Mouse (Mus musculus): ENCODE results near the gene Tmod1. TPM values are rescaled to one million over a fixed set of nuclear protein-coding genes. Genes with fewer than 3 reads are reported as not detected.
A peak's percentile ranks its signal among the peaks of the same experiment; 100 is the strongest.

The Tmod1 gene
- polyA plus RNA-seq, 1 experiment from 2014 or later, result 1.9 TPM

- Histone ChIP-seq H3K27ac (replicated peaks) (no peak overlapping the region), H3K4me3 (no peak overlapping the region), H3K36me3 (no peaks in the 10 kb centered on the region), H3K27me3 (no peaks in the 10 kb centered on the region), H3K9me3 (no peaks in the 10 kb centered on the region), H3K9ac (no peak overlapping the region), H3K4me1 (replicated peaks) (no peaks in the 10 kb centered on the region), H3K4me2 (no peak overlapping the region)
- WGBS, result 73% methylated on average over 12 of the region's 12 CpGs
- no peak for ATAC-seq (ENCODE audit: low FRiP score, low read depth)
These were observed 22.7 kb downstream of the Tmod1 start for GRCm38 (mm10) chr4:46061259-46061962.

- WGBS, result 86% methylated on average over 4 of the region's 4 CpGs
These were observed 25.1 kb downstream of the Tmod1 start for GRCm38 (mm10) chr4:46063841-46064240.

GRCm38 (mm10) chr4:46064263-46064662, 25.5 kb downstream of the Tmod1 start:
- Histone ChIP-seq H3K4me2 (no peak overlapping the region), H3K9ac (no peak overlapping the region), H3K4me1 (replicated peaks) (no peaks in the 10 kb centered on the region), H3K27me3 (no peaks in the 10 kb centered on the region), H3K9me3 (no peaks in the 10 kb centered on the region), H3K4me3 (no peak overlapping the region), H3K36me3 (no peaks in the 10 kb centered on the region), H3K27ac (replicated peaks) (no peak overlapping the region)
- ATAC-seq (ENCODE audit: low FRiP score, low read depth), result no peak
- WGBS, result 60% methylated on average over 8 of the region's 8 CpGs

More at GRCm38 (mm10) chr4:46063841-46064240, 25.1 kb downstream of the Tmod1 start:
- no peaks in the 10 kb centered on the region for H3K36me3 ChIP-seq
- H3K4me3 ChIP-seq, result no peak overlapping the region
- H3K4me2 ChIP-seq, result no peak overlapping the region
- no peak overlapping the region for H3K27ac ChIP-seq (replicated peaks)
- H3K9me3 ChIP-seq, result no peaks in the 10 kb centered on the region
- H3K9ac ChIP-seq, result no peak overlapping the region
- H3K27me3 ChIP-seq, result no peaks in the 10 kb centered on the region
- no peak for ATAC-seq (ENCODE audit: low FRiP score, low read depth)
- no peaks in the 10 kb centered on the region for H3K4me1 ChIP-seq (replicated peaks)

- no peaks in the 10 kb centered on the region for H3K4me1 ChIP-seq (replicated peaks)
- no peak overlapping the region for H3K4me3 ChIP-seq
- H3K36me3 ChIP-seq, result no peaks in the 10 kb centered on the region
- 82% methylated on average over 3 of the region's 3 CpGs for WGBS
- no peak overlapping the region for H3K9ac ChIP-seq
- ATAC-seq (ENCODE audit: low FRiP score, low read depth), result no peak
- H3K27me3 ChIP-seq, result no peaks in the 10 kb centered on the region
- H3K27ac ChIP-seq (replicated peaks), result no peak overlapping the region
- H3K4me2 ChIP-seq, result no peak overlapping the region
- H3K9me3 ChIP-seq, result no peaks in the 10 kb centered on the region
These were observed 26.2 kb downstream of the Tmod1 start for GRCm38 (mm10) chr4:46064961-46065360.

GRCm38 (mm10) chr4:46065695-46066340, 27.1 kb downstream of the Tmod1 start:
- no peak overlapping the region for H3K27ac ChIP-seq (replicated peaks)
- no peaks in the 10 kb centered on the region for H3K36me3 ChIP-seq
- H3K9ac ChIP-seq, result no peak overlapping the region
- 67% methylated on average over 8 of the region's 8 CpGs for WGBS
- H3K4me1 ChIP-seq (replicated peaks), result no peaks in the 10 kb centered on the region
- no peak for ATAC-seq (ENCODE audit: low FRiP score, low read depth)
- no peaks in the 10 kb centered on the region for H3K27me3 ChIP-seq
- no peak overlapping the region for H3K4me3 ChIP-seq
- no peaks in the 10 kb centered on the region for H3K9me3 ChIP-seq
- H3K4me2 ChIP-seq, result no peak overlapping the region

DNA sequence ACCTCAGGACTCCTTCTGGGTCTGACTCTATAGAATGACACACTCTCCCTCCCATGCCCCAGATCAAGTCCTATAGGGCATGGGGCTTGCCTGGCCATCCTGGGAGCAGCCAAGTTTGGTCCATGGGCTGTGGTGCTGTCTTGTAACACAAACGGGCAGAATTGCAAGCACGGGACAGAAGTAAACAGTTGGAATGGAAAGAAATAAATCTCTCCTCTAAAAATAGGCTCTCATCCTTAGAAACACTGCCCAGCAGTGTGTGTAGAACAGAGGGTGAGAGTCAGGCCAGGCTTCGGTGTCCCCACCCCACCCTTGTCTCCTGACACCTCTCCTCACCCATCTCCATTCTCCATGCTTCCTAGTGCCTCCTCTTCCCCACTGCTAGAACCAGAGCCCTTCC, 29.3 kb downstream of the Tmod1 start:
- no peak overlapping the region for H3K4me3 ChIP-seq

GRCm38 (mm10) chr4:46068573-46068972, 29.8 kb downstream of the Tmod1 start:
- H3K9me3 ChIP-seq, result no peaks in the 10 kb centered on the region
- ATAC-seq (ENCODE audit: low FRiP score, low read depth), result no peak
- H3K4me1 ChIP-seq (replicated peaks), result no peaks in the 10 kb centered on the region
- H3K9ac ChIP-seq, result no peak overlapping the region
- no peak overlapping the region for H3K4me3 ChIP-seq
- WGBS, result 37% methylated on average over 1 of the region's 1 CpGs
- H3K36me3 ChIP-seq, result no peaks in the 10 kb centered on the region
- no peaks in the 10 kb centered on the region for H3K27me3 ChIP-seq
- no peak overlapping the region for H3K4me2 ChIP-seq
- no peak overlapping the region for H3K27ac ChIP-seq (replicated peaks)

More for the DNA sequence above, 29.3 kb downstream of the Tmod1 start:
- Histone ChIP-seq H3K4me2 (no peak overlapping the region), H3K9ac (no peak overlapping the region), H3K27ac (replicated peaks) (no peak overlapping the region), H3K27me3 (no peaks in the 10 kb centered on the region), H3K9me3 (no peaks in the 10 kb centered on the region), H3K4me1 (replicated peaks) (no peaks in the 10 kb centered on the region), H3K36me3 (no peaks in the 10 kb centered on the region)
- WGBS, result 89% methylated on average over 3 of the region's 3 CpGs
- ATAC-seq (ENCODE audit: low FRiP score, low read depth), result no peak

- H3K4me1 ChIP-seq (replicated peaks), result no peaks in the 10 kb centered on the region
- 43% methylated on average over 6 of the region's 6 CpGs for WGBS
- peak; percentile 54; the same call in 1 of the 2 replicates for ATAC-seq (ENCODE audit: low FRiP score, low read depth)
- H3K27me3 ChIP-seq, result no peaks in the 10 kb centered on the region
- H3K27ac ChIP-seq (replicated peaks), result no peak overlapping the region
- H3K36me3 ChIP-seq, result no peaks in the 10 kb centered on the region
- H3K4me3 ChIP-seq, result no peak overlapping the region
- no peaks in the 10 kb centered on the region for H3K9me3 ChIP-seq
- no peak overlapping the region for H3K9ac ChIP-seq
- no peak overlapping the region for H3K4me2 ChIP-seq
These were observed 31.2 kb downstream of the Tmod1 start for GRCm38 (mm10) chr4:46069851-46070482.

GRCm38 (mm10) chr4:46072631-46073030, 33.9 kb downstream of the Tmod1 start:
- WGBS, result 90% methylated on average over 6 of the region's 6 CpGs
- no peak overlapping the region for H3K27ac ChIP-seq (replicated peaks)
- no peak overlapping the region for H3K9ac ChIP-seq
- H3K4me3 ChIP-seq, result no peak overlapping the region
- no peak overlapping the region for H3K4me2 ChIP-seq
- no peaks in the 10 kb centered on the region for H3K36me3 ChIP-seq
- ATAC-seq (ENCODE audit: low FRiP score, low read depth), result no peak
- no peaks in the 10 kb centered on the region for H3K27me3 ChIP-seq
- H3K9me3 ChIP-seq, result no peaks in the 10 kb centered on the region
- H3K4me1 ChIP-seq (replicated peaks), result no peaks in the 10 kb centered on the region

- Histone ChIP-seq H3K9me3 (no peaks in the 10 kb centered on the region), H3K4me1 (replicated peaks) (no peaks in the 10 kb centered on the region), H3K27me3 (no peaks in the 10 kb centered on the region), H3K36me3 (no peaks in the 10 kb centered on the region), H3K9ac (no peak overlapping the region), H3K4me2 (no peak overlapping the region), H3K4me3 (no peak overlapping the region), H3K27ac (replicated peaks) (no peak overlapping the region)
- 50% methylated on average over 4 of the region's 4 CpGs for WGBS
- ATAC-seq (ENCODE audit: low FRiP score, low read depth), result no peak
These were observed 35.0 kb downstream of the Tmod1 start for GRCm38 (mm10) chr4:46073736-46074135.

- no peak overlapping the region for H3K27ac ChIP-seq (replicated peaks)
- no peaks in the 10 kb centered on the region for H3K4me1 ChIP-seq (replicated peaks)
- H3K27me3 ChIP-seq, result no peaks in the 10 kb centered on the region
- no peak overlapping the region for H3K4me2 ChIP-seq
- 91% methylated on average over 3 of the region's 3 CpGs for WGBS
- no peaks in the 10 kb centered on the region for H3K36me3 ChIP-seq
- H3K9me3 ChIP-seq, result no peaks in the 10 kb centered on the region
- ATAC-seq (ENCODE audit: low FRiP score, low read depth), result no peak
- no peak overlapping the region for H3K4me3 ChIP-seq
- H3K9ac ChIP-seq, result no peak overlapping the region
These were observed 36.9 kb downstream of the Tmod1 start for GRCm38 (mm10) chr4:46075664-46076063.

- H3K4me2 ChIP-seq, result no peak overlapping the region
- 78% methylated on average over 2 of the region's 2 CpGs for WGBS
- no peak overlapping the region for H3K27ac ChIP-seq (replicated peaks)
- H3K9ac ChIP-seq, result no peak overlapping the region
- no peaks in the 10 kb centered on the region for H3K4me1 ChIP-seq (replicated peaks)
- H3K36me3 ChIP-seq, result no peaks in the 10 kb centered on the region
- H3K27me3 ChIP-seq, result no peaks in the 10 kb centered on the region
- no peak overlapping the region for H3K4me3 ChIP-seq
- no peaks in the 10 kb centered on the region for H3K9me3 ChIP-seq
- ATAC-seq (ENCODE audit: low FRiP score, low read depth), result no peak
These were observed 38.2 kb downstream of the Tmod1 start for GRCm38 (mm10) chr4:46076892-46077291.

Data from hindbrain, embryonic 15.5 days (tissue).